Mouse (Mus musculus): Measurements from ENCODE around the gene Foxd2. TPM values are rescaled to one million over a fixed set of nuclear protein-coding genes. Genes with fewer than 3 reads are reported as not detected.

The Foxd2 gene
- polyA plus RNA-seq (2015; fragmentation: Nextera tagmentation; extraction: Ambion mirVana): 0.18 and 0.45 TPM in 2 replicates

- Histone ChIP-seq H3K27me3 (peaks cover 97% of the 10 kb centered on the region), H3K4me1 (replicated peaks) (peaks cover 20% of the 10 kb centered on the region)
- under 1% methylated on average over 39 of the region's 64 CpGs for WGBS
Observed at GRCm38 (mm10) chr4:114908829-114909601, at the start of gene Foxd2. Gene Foxd2 (minus strand): TSS chr4:114908873.

GRCm38 (mm10) chr4:114958231-114958630, 49.6 kb upstream of the Foxd2 start:
- no peaks in the 10 kb centered on the region for H3K27me3 ChIP-seq
- WGBS: 89% methylated on average over 2 of the region's 2 CpGs
- peaks cover 23% of the 10 kb centered on the region for H3K36me3 ChIP-seq
- no peak overlapping the region for H3K27ac ChIP-seq (replicated peaks)
- no peak for ATAC-seq (ENCODE audit: low FRiP score, low read depth)
- no peak overlapping the region for H3K4me2 ChIP-seq
- H3K4me1 ChIP-seq (replicated peaks): no peaks in the 10 kb centered on the region
- H3K9ac ChIP-seq: no peak overlapping the region
- no peaks in the 10 kb centered on the region for H3K9me3 ChIP-seq
- H3K4me3 ChIP-seq: no peak overlapping the region

More at GRCm38 (mm10) chr4:114908829-114909601, at the start of gene Foxd2:
- Histone ChIP-seq H3K9me3 (no peaks in the 10 kb centered on the region), H3K9ac (0 out of 2 replicates have a peak within 1 kb of the TSS, but pooled peaks have one; percentile 3), H3K36me3 (no peaks in the 10 kb centered on the region), H3K27ac (replicated peaks) (no peak within 1 kb of the TSS), H3K4me3 (peak within 1 kb of the TSS; percentile 39), H3K4me2 (peak within 1 kb of the TSS; percentile 63)
- peak; percentile 74 for ATAC-seq (ENCODE audit: low FRiP score, low read depth)

- H3K4me3 ChIP-seq: no peak overlapping the region
- ATAC-seq (ENCODE audit: low FRiP score, low read depth): no peak
- H3K27ac ChIP-seq (replicated peaks): no peak overlapping the region
- no peaks in the 10 kb centered on the region for H3K27me3 ChIP-seq
- no peak overlapping the region for H3K9ac ChIP-seq
- H3K36me3 ChIP-seq: peaks cover 15% of the 10 kb centered on the region
- H3K4me2 ChIP-seq: no peak overlapping the region
- no peaks in the 10 kb centered on the region for H3K4me1 ChIP-seq (replicated peaks)
- no peaks in the 10 kb centered on the region for H3K9me3 ChIP-seq
Observed at GRCm38 (mm10) chr4:114957403-114957802, 48.7 kb upstream of the Foxd2 start.

- WGBS: 90% methylated on average over 3 of the region's 3 CpGs
- no peak overlapping the region for H3K27ac ChIP-seq (replicated peaks)
- H3K36me3 ChIP-seq: no peaks in the 10 kb centered on the region
- no peak overlapping the region for H3K4me3 ChIP-seq
- peaks cover 3% of the 10 kb centered on the region; the same call in 1 of the 2 replicates for H3K27me3 ChIP-seq
- ATAC-seq (ENCODE audit: low FRiP score, low read depth): peak; percentile 62
- H3K4me2 ChIP-seq: no peak overlapping the region
- no peaks in the 10 kb centered on the region for H3K4me1 ChIP-seq (replicated peaks)
- H3K9me3 ChIP-seq: no peaks in the 10 kb centered on the region
- H3K9ac ChIP-seq: no peak overlapping the region
Observed at GRCm38 (mm10) chr4:114953172-114953571, 44.5 kb upstream of the Foxd2 start.

- ATAC-seq (ENCODE audit: low FRiP score, low read depth): peak; percentile 46; the same call in 1 of the 2 replicates
- Histone ChIP-seq H3K4me2 (no peak overlapping the region), H3K9me3 (no peaks in the 10 kb centered on the region), H3K4me3 (no peak overlapping the region), H3K27me3 (peaks cover 7% of the 10 kb centered on the region; the same call in 1 of the 2 replicates), H3K36me3 (no peaks in the 10 kb centered on the region), H3K4me1 (replicated peaks) (no peaks in the 10 kb centered on the region), H3K9ac (no peak overlapping the region), H3K27ac (replicated peaks) (no peak overlapping the region)
- 69% methylated on average over 7 of the region's 7 CpGs for WGBS
Observed at GRCm38 (mm10) chr4:114947852-114948481, 39.3 kb upstream of the Foxd2 start.

GRCm38 (mm10) chr4:114947395-114947794, 38.7 kb upstream of the Foxd2 start:
- H3K27ac ChIP-seq (replicated peaks): no peak overlapping the region
- no peaks in the 10 kb centered on the region for H3K4me1 ChIP-seq (replicated peaks)
- peak; percentile 88 for ATAC-seq (ENCODE audit: low FRiP score, low read depth)
- WGBS: 33% methylated on average over 6 of the region's 6 CpGs
- H3K9me3 ChIP-seq: no peaks in the 10 kb centered on the region
- H3K36me3 ChIP-seq: no peaks in the 10 kb centered on the region
- H3K9ac ChIP-seq: no peak overlapping the region
- no peak overlapping the region for H3K4me2 ChIP-seq
- no peak overlapping the region for H3K4me3 ChIP-seq
- peaks cover 7% of the 10 kb centered on the region; the same call in 1 of the 2 replicates for H3K27me3 ChIP-seq

- Histone ChIP-seq H3K4me2 (no peak overlapping the region), H3K9me3 (no peaks in the 10 kb centered on the region), H3K36me3 (no peaks in the 10 kb centered on the region), H3K27me3 (peaks cover 7% of the 10 kb centered on the region; the same call in 1 of the 2 replicates), H3K27ac (replicated peaks) (no peak overlapping the region), H3K9ac (no peak overlapping the region), H3K4me1 (replicated peaks) (no peaks in the 10 kb centered on the region), H3K4me3 (no peak overlapping the region)
- 94% methylated on average over 4 of the region's 4 CpGs for WGBS
- ATAC-seq (ENCODE audit: low FRiP score, low read depth): no peak; the same call in 1 of the 2 replicates
Observed at GRCm38 (mm10) chr4:114946416-114946815, 37.7 kb upstream of the Foxd2 start.

- no peak for ATAC-seq (ENCODE audit: low FRiP score, low read depth)
- Histone ChIP-seq H3K27ac (replicated peaks) (no peak overlapping the region), H3K4me1 (replicated peaks) (no peaks in the 10 kb centered on the region), H3K9me3 (no peaks in the 10 kb centered on the region), H3K9ac (no peak overlapping the region), H3K27me3 (peaks cover 7% of the 10 kb centered on the region; the same call in 1 of the 2 replicates), H3K36me3 (no peaks in the 10 kb centered on the region), H3K4me3 (no peak overlapping the region), H3K4me2 (no peak overlapping the region)
- WGBS: 31% methylated on average over 5 of the region's 5 CpGs
Observed at GRCm38 (mm10) chr4:114945021-114945420, 36.3 kb upstream of the Foxd2 start.

- WGBS: 46% methylated on average over 8 of the region's 8 CpGs
Observed at GRCm38 (mm10) chr4:114942583-114942982, 33.9 kb upstream of the Foxd2 start.

GRCm38 (mm10) chr4:114942112-114942511, 33.4 kb upstream of the Foxd2 start:
- Histone ChIP-seq H3K27ac (replicated peaks) (no peak overlapping the region), H3K4me2 (no peak overlapping the region), H3K9ac (no peak overlapping the region), H3K27me3 (0 out of 2 replicates have a peak, but pooled peaks cover 11% of the 10 kb centered on the region), H3K4me1 (replicated peaks) (no peaks in the 10 kb centered on the region), H3K4me3 (no peak overlapping the region), H3K9me3 (no peaks in the 10 kb centered on the region), H3K36me3 (no peaks in the 10 kb centered on the region)
- 35% methylated on average over 4 of the region's 4 CpGs for WGBS
- ATAC-seq (ENCODE audit: low FRiP score, low read depth): no peak

More at GRCm38 (mm10) chr4:114942583-114942982, 33.9 kb upstream of the Foxd2 start:
- Histone ChIP-seq H3K36me3 (no peaks in the 10 kb centered on the region), H3K9ac (no peak overlapping the region), H3K4me1 (replicated peaks) (no peaks in the 10 kb centered on the region), H3K9me3 (no peaks in the 10 kb centered on the region), H3K27ac (replicated peaks) (no peak overlapping the region), H3K4me3 (no peak overlapping the region), H3K4me2 (no peak overlapping the region), H3K27me3 (0 out of 2 replicates have a peak, but pooled peaks cover 8% of the 10 kb centered on the region)
- ATAC-seq (ENCODE audit: low FRiP score, low read depth): no peak

GRCm38 (mm10) chr4:114941311-114941710, 32.6 kb upstream of the Foxd2 start:
- Histone ChIP-seq H3K4me2 (no peak overlapping the region), H3K27me3 (0 out of 2 replicates have a peak, but pooled peaks cover 9% of the 10 kb centered on the region), H3K9me3 (no peaks in the 10 kb centered on the region), H3K9ac (no peak overlapping the region), H3K36me3 (no peaks in the 10 kb centered on the region), H3K27ac (replicated peaks) (no peak overlapping the region), H3K4me1 (replicated peaks) (no peaks in the 10 kb centered on the region), H3K4me3 (no peak overlapping the region)
- 73% methylated on average over 4 of the region's 4 CpGs for WGBS
- no peak for ATAC-seq (ENCODE audit: low FRiP score, low read depth)

GRCm38 (mm10) chr4:114938248-114938647, 29.6 kb upstream of the Foxd2 start:
- Histone ChIP-seq H3K9ac (no peak overlapping the region), H3K36me3 (no peaks in the 10 kb centered on the region), H3K27ac (replicated peaks) (no peak overlapping the region), H3K9me3 (no peaks in the 10 kb centered on the region), H3K27me3 (peaks cover 7% of the 10 kb centered on the region; the same call in 1 of the 2 replicates), H3K4me3 (no peak overlapping the region), H3K4me1 (replicated peaks) (no peaks in the 10 kb centered on the region), H3K4me2 (no peak overlapping the region)
- 55% methylated on average over 3 of the region's 3 CpGs for WGBS
- no peak for ATAC-seq (ENCODE audit: low FRiP score, low read depth)
